Mouse (Mus musculus) spleen, adult 2 months (tissue): Measurements from ENCODE around the gene Nfia. TPM values are rescaled to one million over a fixed set of nuclear protein-coding genes. Genes with fewer than 3 reads are reported as not detected.

Experiments
- DNase-seq, 2 experiments: peaks; one replicate each; pipeline versions ENCODE4 v3.0.0 to v3.0.0-alpha.2; 2012 to 2021; ENCODE audit warnings: low spot score in 2 of 2, low read depth in 1 of 2
- H3K27ac ChIP-seq: fragments of 200-500 bp; 2 replicates; pipeline ENCODE4 v1.5.1; 2012; ENCODE audit warnings: low read length, inconsistent platforms; ENCODE audit not compliant: insufficient read depth
- H3K27me3 ChIP-seq: fragments of 200-500 bp; 2 replicates; pipeline ENCODE4 v1.6.1; 2012; ENCODE audit warnings: mild to moderate bottlenecking, moderate library complexity, low read length, inconsistent platforms; ENCODE audit not compliant: control insufficient read depth, insufficient read depth
- H3K36me3 ChIP-seq: fragments of 200-500 bp; 2 replicates; pipeline ENCODE4 v1.6.1; 2012; ENCODE audit warnings: mild to moderate bottlenecking, low read length, inconsistent platforms; ENCODE audit not compliant: control insufficient read depth, insufficient read depth
- H3K4me1 ChIP-seq: fragments of 200-500 bp; 2 replicates; pipeline ENCODE4 v1.6.1; 2011; ENCODE audit warnings: inconsistent platforms; ENCODE audit not compliant: control insufficient read depth, insufficient read depth, insufficient read length
- H3K4me3 ChIP-seq: fragments of 200-500 bp; 2 replicates; pipeline ENCODE4 v1.5.1; 2011; ENCODE audit warnings: mild to moderate bottlenecking, inconsistent platforms; ENCODE audit not compliant: insufficient read depth, insufficient read length; ENCODE audit errors: extremely low read depth
- CTCF ChIP-seq: fragments of 200-500 bp; IDR thresholded peaks from 2 replicates; pipeline ENCODE4 v1.5.1; 2011; ENCODE audit warnings: mild to moderate bottlenecking, inconsistent platforms; ENCODE audit not compliant: insufficient read depth, insufficient read length, insufficient replicate concordance; ENCODE audit errors: extremely low read depth
- POLR2A ChIP-seq: fragments of 200-500 bp; IDR thresholded peaks from 2 replicates; pipeline ENCODE4 v1.6.1; 2011; ENCODE audit warnings: low read depth, low read length, inconsistent platforms
- WGBS: fragments of 180-500 bp; shearing (Covaris S2); methylation state at CpG from one replicate; pipeline ENCODE4 v1.1.7; 2018; 5-methylcytosine and 5-hydroxymethylcytosine counted together
- polyA plus RNA-seq: library from polyadenylated mRNA; depleted of rRNA; stranded (reverse); fragments of >200 nt; gene quantifications from 2 replicates; pipeline ENCODE4 v1.2.3, GENCODE M21; 2012

Gene Nfia
- polyA plus RNA-seq, 1 experiment, result 10.3 TPM

GRCm38 (mm10) chr4:97817741-97818140 lies 45.2 kb downstream of the Nfia start:
- WGBS, result 90% methylated on average over 1 of the region's 1 CpGs
- TF ChIP-seq POLR2A (no peak), CTCF (no peak)
- Histone ChIP-seq H3K4me3 (no peak overlapping the region), H3K4me1 (no peaks in the 10 kb centered on the region), H3K27ac (no peak overlapping the region), H3K36me3 (no peaks in the 10 kb centered on the region), H3K27me3 (no peaks in the 10 kb centered on the region)
- DNase-seq, result no peak

GRCm38 (mm10) chr4:97818498-97818897 lies 46.0 kb downstream of the Nfia start:
- no peak for DNase-seq
- WGBS, result 91% methylated on average over 3 of the region's 3 CpGs
- TF ChIP-seq POLR2A, result no peak
- no peak for TF ChIP-seq CTCF
- H3K27ac ChIP-seq, result no peak overlapping the region
- H3K4me1 ChIP-seq, result no peaks in the 10 kb centered on the region
- no peaks in the 10 kb centered on the region for H3K36me3 ChIP-seq
- H3K4me3 ChIP-seq, result no peak overlapping the region
- H3K27me3 ChIP-seq, result no peaks in the 10 kb centered on the region

- TF ChIP-seq CTCF (no peak), POLR2A (no peak)
- H3K27me3 ChIP-seq, result no peaks in the 10 kb centered on the region
- H3K4me3 ChIP-seq, result no peak overlapping the region
- no peaks in the 10 kb centered on the region for H3K36me3 ChIP-seq
- H3K27ac ChIP-seq, result no peak overlapping the region
- WGBS, result 93% methylated on average over 8 of the region's 8 CpGs
- H3K4me1 ChIP-seq, result no peaks in the 10 kb centered on the region
- DNase-seq, result no peak
Observed at GRCm38 (mm10) chr4:97819101-97819500, 46.6 kb downstream of the Nfia start.

GRCm38 (mm10) chr4:97820474-97821259 lies 48.1 kb downstream of the Nfia start:
- Histone ChIP-seq H3K4me1 (no peaks in the 10 kb centered on the region), H3K27ac (no peak overlapping the region), H3K27me3 (no peaks in the 10 kb centered on the region), H3K36me3 (no peaks in the 10 kb centered on the region), H3K4me3 (no peak overlapping the region)
- DNase-seq, result no peak
- TF ChIP-seq CTCF (no peak), POLR2A (no peak)
- 86% methylated on average over 4 of the region's 4 CpGs for WGBS

- Histone ChIP-seq H3K27me3 (no peaks in the 10 kb centered on the region), H3K36me3 (no peaks in the 10 kb centered on the region), H3K4me3 (no peak overlapping the region), H3K4me1 (no peaks in the 10 kb centered on the region), H3K27ac (no peak overlapping the region)
- no peak for DNase-seq
- no peak for TF ChIP-seq CTCF
- no peak for TF ChIP-seq POLR2A
- 72% methylated on average over 4 of the region's 4 CpGs for WGBS
Observed at GRCm38 (mm10) chr4:97821556-97822251, 49.2 kb downstream of the Nfia start.

- Histone ChIP-seq H3K36me3 (no peaks in the 10 kb centered on the region), H3K27me3 (no peaks in the 10 kb centered on the region), H3K27ac (no peak overlapping the region), H3K4me3 (no peak overlapping the region), H3K4me1 (no peaks in the 10 kb centered on the region)
- no peak for TF ChIP-seq POLR2A
- TF ChIP-seq CTCF, result no peak
- no peak for DNase-seq
- WGBS, result 90% methylated on average over 6 of the region's 6 CpGs
Observed at GRCm38 (mm10) chr4:97823512-97823911, 51.0 kb downstream of the Nfia start.

- no peak overlapping the region for H3K27ac ChIP-seq
- 88% methylated on average over 4 of the region's 4 CpGs for whole genome bisulfite sequencing
- no peak overlapping the region for H3K4me3 ChIP-seq
- H3K4me1 ChIP-seq, result no peaks in the 10 kb centered on the region
- TF ChIP-seq CTCF, result no peak
- TF ChIP-seq POLR2A, result no peak
- no peak for DNase-seq
- no peaks in the 10 kb centered on the region for H3K36me3 ChIP-seq
- no peaks in the 10 kb centered on the region for H3K27me3 ChIP-seq
Observed at GRCm38 (mm10) chr4:97824451-97824850, 51.9 kb downstream of the Nfia start.
